ENCODE assay signal across 10 mouse cellular contexts in genomic region chr2:3185335-3185734, GRCm38 (mm10).
DNase-seq lines count a peak whose midpoint lies in the region; ATAC-seq and TF ChIP-seq lines count a peak whose summit lies in the region.
"Had no signal": no experiment of that assay in that cellular context is flagged by ENCODE, and none has a peak within 500 bp of the region (broad histone marks: within the 10 kb centered on the region; RNA-seq: fewer than 3 reads in every experiment).

No protein-coding gene starts in this region.

- in situ Hi-C loops in Patski (cut with MboI; ENCODE audit: low pct_unique_long_range_greater_than_20kb) = no loop called here

- TF ChIP-seq POLR2A in kidney, adult 2 months (IDR thresholded peaks at IDR 0.05; ENCODE audit: low read depth, low read length) = no peak
- TF ChIP-seq POLR2A in bone marrow macrophage, adult 2 months (IDR thresholded peaks at IDR 0.05; ENCODE audit: borderline replicate concordance, low read depth, low read length) = no peak
- TF ChIP-seq POLR2A in lung, adult 2 months (IDR thresholded peaks at IDR 0.05; ENCODE audit: borderline replicate concordance, extremely low read depth, low read depth, low read length) = no peak

- H3K27ac ChIP-seq in kidney, adult 2 months (ENCODE audit: insufficient read depth, low read depth, low read length) = no peak overlapping the region
- no peak overlapping the region for H3K27ac ChIP-seq in kidney, embryonic 15.5 days
- no peak overlapping the region for H3K27ac ChIP-seq in bone marrow macrophage, adult 2 months (ENCODE audit: insufficient read depth, low read depth, low read length)
- no peak overlapping the region for H3K27ac ChIP-seq in hindbrain, embryonic 11.5 days (ENCODE audit: low read depth, low read length)
- H3K27ac ChIP-seq in intestine, embryonic 15.5 days = no peak overlapping the region

- H3K4me1 ChIP-seq in kidney, adult 2 months (ENCODE audit: control insufficient read depth, insufficient read depth, low read length) = peaks cover 9% of the 10 kb centered on the region
- peaks cover 7% of the 10 kb centered on the region for H3K4me1 ChIP-seq in kidney, embryonic 15.5 days
- no peaks in the 10 kb centered on the region for H3K4me1 ChIP-seq in bone marrow macrophage, adult 2 months (ENCODE audit: control insufficient read depth, insufficient read depth, low read length)
- H3K4me1 ChIP-seq in lung, adult 2 months (ENCODE audit: control insufficient read depth, insufficient read depth, low read length) = 0 out of 2 replicates have a peak, but pooled peaks cover 2% of the 10 kb centered on the region
- H3K4me1 ChIP-seq in hindbrain, embryonic 11.5 days (replicated peaks; ENCODE audit: control insufficient read depth, insufficient read depth, low read length) = no peaks in the 10 kb centered on the region
- H3K4me1 ChIP-seq in intestine, embryonic 15.5 days (replicated peaks) = no peaks in the 10 kb centered on the region

- no peaks in the 10 kb centered on the region for H3K27me3 ChIP-seq in kidney, adult 2 months (replicated peaks; ENCODE audit: control insufficient read depth, insufficient read depth, low read length)
- H3K27me3 ChIP-seq in kidney, embryonic 15.5 days = no peaks in the 10 kb centered on the region
- no peaks in the 10 kb centered on the region for H3K27me3 ChIP-seq in Patski
- H3K27me3 ChIP-seq in hindbrain, embryonic 11.5 days (ENCODE audit: control insufficient read depth, insufficient read depth, low read length) = no peaks in the 10 kb centered on the region
- no peaks in the 10 kb centered on the region for H3K27me3 ChIP-seq in intestine, embryonic 15.5 days (replicated peaks)

- no peaks in the 10 kb centered on the region for H3K36me3 ChIP-seq in kidney, adult 2 months (ENCODE audit: control insufficient read depth, insufficient read depth, low read length)
- H3K36me3 ChIP-seq in kidney, embryonic 15.5 days = peaks cover 46% of the 10 kb centered on the region
- 0 out of 2 replicates have a peak, but pooled peaks cover 3% of the 10 kb centered on the region for H3K36me3 ChIP-seq in hindbrain, embryonic 11.5 days (ENCODE audit: control insufficient read depth, insufficient read depth, low read length)
- H3K36me3 ChIP-seq in intestine, embryonic 15.5 days = no peaks in the 10 kb centered on the region

- peak; percentile 60 for DNase-seq in kidney, adult 2 months
- DNase-seq in Patski (ENCODE audit: low read depth, low spot score) = no peak
- peak; percentile 16 for DNase-seq in lung, adult 2 months
- DNase-seq in gastrocnemius, postnatal 25 days = no peak
- DNase-seq in hindbrain, embryonic 11.5 days (ENCODE audit: low spot score) = no peak
- DNase-seq: layer of hippocampus, postnatal 36 days; thymus, postnatal 36 days had no signal

- no peak for ATAC-seq in kidney, embryonic 15.5 days (replicated peaks; ENCODE audit: low FRiP score)
- ATAC-seq in Patski = peak; percentile 57
- no peak for ATAC-seq in hindbrain, embryonic 11.5 days (ENCODE audit: low FRiP score)
- no peak for ATAC-seq in intestine, embryonic 15.5 days

- CTCF ChIA-PET in Patski (lab: Charles Lee) = no interaction called here

- H3K9me3 ChIP-seq in kidney, embryonic 15.5 days (replicated peaks) = no peaks in the 10 kb centered on the region
- no peaks in the 10 kb centered on the region for H3K9me3 ChIP-seq in hindbrain, embryonic 11.5 days (ENCODE audit: control insufficient read depth, low read length)
- H3K9me3 ChIP-seq in intestine, embryonic 15.5 days = no peaks in the 10 kb centered on the region

- POLR2A ChIA-PET in Patski (lab: Charles Lee) = no interaction called here

- peak; percentile 42 for TF ChIP-seq CTCF in kidney, adult 2 months (conservative IDR thresholded peaks at IDR 0.05; ENCODE audit: insufficient read depth, insufficient read length, low read depth, low read length)
- peak; percentile 64 for TF ChIP-seq CTCF in Patski (IDR thresholded peaks at IDR 0.05)
- TF ChIP-seq CTCF in bone marrow macrophage, adult 2 months (IDR thresholded peaks at IDR 0.05; ENCODE audit: low read depth, low read length) = no peak
- TF ChIP-seq CTCF in lung, adult 2 months (IDR thresholded peaks at IDR 0.05; ENCODE audit: insufficient read depth, low read length) = peak; percentile 44; the same call in 1 of the 2 replicates

- H3K4me3 ChIP-seq in kidney, adult 2 months (ENCODE audit: insufficient read depth, low read depth, low read length) = no peak overlapping the region
- no peak overlapping the region for H3K4me3 ChIP-seq in kidney, embryonic 15.5 days (replicated peaks)
- peak overlapping the region; percentile 27 for H3K4me3 ChIP-seq in bone marrow macrophage, adult 2 months (ENCODE audit: insufficient read depth, low read length)
- H3K4me3 ChIP-seq in lung, adult 2 months (replicated peaks; ENCODE audit: extremely low read depth, low read depth, low read length) = no peak overlapping the region
- no peak overlapping the region for H3K4me3 ChIP-seq in hindbrain, embryonic 11.5 days (ENCODE audit: low read depth, low read length)
- no peak overlapping the region for H3K4me3 ChIP-seq in intestine, embryonic 15.5 days (replicated peaks)

- 73% methylated on average over 5 of the region's 5 CpGs for WGBS in kidney, adult 2 months
- 75% methylated on average over 5 of the region's 5 CpGs for WGBS in kidney, embryonic 15.5 days
- WGBS in lung, adult 2 months = 70% methylated on average over 5 of the region's 5 CpGs
- 87% methylated on average over 5 of the region's 5 CpGs for WGBS in hindbrain, embryonic 11.5 days
- WGBS in intestine, embryonic 15.5 days = 86% methylated on average over 5 of the region's 5 CpGs

- H3K9ac ChIP-seq in kidney, embryonic 15.5 days = no peak overlapping the region
- H3K9ac ChIP-seq in hindbrain, embryonic 11.5 days (ENCODE audit: low read depth, low read length) = no peak overlapping the region
- no peak overlapping the region for H3K9ac ChIP-seq in intestine, embryonic 15.5 days

- no peak overlapping the region for H3K4me2 ChIP-seq in kidney, embryonic 15.5 days
- no peak overlapping the region for H3K4me2 ChIP-seq in hindbrain, embryonic 11.5 days (replicated peaks; ENCODE audit: low read depth, low read length)
- H3K4me2 ChIP-seq in intestine, embryonic 15.5 days (replicated peaks) = no peak overlapping the region

Comparison
In these comparisons a context has a peak if more than half of its experiments do, and no peak if none do; other contexts are left out.
1. DNase-seq: peak in kidney, adult 2 months (single experiment) and lung, adult 2 months (single experiment); none in Patski (single experiment), gastrocnemius, postnatal 25 days (single experiment) and hindbrain, embryonic 11.5 days (single experiment).